Mouse (Mus musculus): ENCODE results near the gene Kbtbd6.
A peak's percentile ranks its signal among the peaks of the same experiment; 100 is the strongest.
"Not testable (repeated sequence)": the region's sequence is repeated elsewhere in the genome, so short reads cannot be mapped to it uniquely, and the experiment has no call there.

Gene Kbtbd6

GRCm38 (mm10) chr14:79451681-79452590 lies at the start of gene Kbtbd6:
Kbtbd6 (plus strand) TSS chr14:79451835.
- DNase-seq (ENCODE audit: low read depth) = peak; percentile 94

- no peak for DNase-seq (ENCODE audit: low read depth)
These were observed 44.0 kb upstream of the Kbtbd6 start for GRCm38 (mm10) chr14:79407641-79408040.

- no peak for DNase-seq (ENCODE audit: low read depth)
These were observed 42.3 kb upstream of the Kbtbd6 start for GRCm38 (mm10) chr14:79409278-79409830.

GRCm38 (mm10) chr14:79410662-79411061 lies 41.0 kb upstream of the Kbtbd6 start:
- DNase-seq (ENCODE audit: low read depth) = no peak

DNA sequence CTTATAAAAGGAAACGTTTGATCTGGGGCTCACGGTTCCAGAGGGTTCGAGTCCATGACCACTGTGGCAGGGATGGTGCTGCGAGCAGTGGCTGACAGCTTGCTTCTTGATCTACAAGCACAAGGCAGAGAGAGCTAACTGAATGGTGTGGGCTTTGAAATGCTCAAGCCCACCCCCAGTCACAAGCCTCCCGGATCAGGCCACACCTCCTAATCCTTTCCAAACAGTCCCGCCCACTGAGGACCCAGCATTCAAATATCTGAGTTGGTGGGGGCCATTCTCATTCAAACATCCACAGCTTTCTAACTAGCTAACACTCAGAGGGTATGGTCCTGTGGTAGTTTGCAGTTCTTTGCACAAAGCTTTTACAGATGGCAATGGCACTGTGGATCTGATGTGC lies 38.5 kb upstream of the Kbtbd6 start:
- no peak for DNase-seq (ENCODE audit: low read depth)

DNA sequence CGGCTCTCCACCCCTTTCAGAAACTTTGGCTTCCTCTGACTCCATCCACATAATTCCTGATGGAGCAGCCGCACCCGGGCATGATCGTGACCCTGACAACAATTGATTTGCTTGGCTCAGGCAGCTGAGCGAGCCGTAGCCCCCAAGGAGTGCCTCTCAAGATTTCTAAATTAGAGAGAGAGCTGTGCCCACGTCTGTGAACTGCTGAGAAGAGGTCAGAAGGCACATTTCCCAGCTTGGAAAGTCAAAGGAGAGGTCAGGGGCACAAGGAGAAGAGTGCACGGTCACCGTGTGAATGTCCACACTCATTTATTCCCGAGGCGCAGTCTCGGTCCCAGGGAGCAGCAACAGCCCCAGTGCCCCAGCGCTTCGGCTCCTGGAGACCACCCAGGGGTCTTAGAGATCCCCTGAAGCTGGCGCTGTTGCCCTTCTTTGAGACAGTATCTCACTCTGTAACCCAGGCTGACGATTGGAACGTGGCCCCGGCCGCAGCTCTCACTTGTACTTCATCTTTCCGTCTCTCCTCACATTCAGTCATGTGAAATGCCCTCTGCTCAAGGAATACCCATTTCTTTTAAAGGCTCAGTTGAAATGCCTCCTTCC lies 31.5 kb upstream of the Kbtbd6 start:
- no peak for DNase-seq (ENCODE audit: low read depth)

DNA sequence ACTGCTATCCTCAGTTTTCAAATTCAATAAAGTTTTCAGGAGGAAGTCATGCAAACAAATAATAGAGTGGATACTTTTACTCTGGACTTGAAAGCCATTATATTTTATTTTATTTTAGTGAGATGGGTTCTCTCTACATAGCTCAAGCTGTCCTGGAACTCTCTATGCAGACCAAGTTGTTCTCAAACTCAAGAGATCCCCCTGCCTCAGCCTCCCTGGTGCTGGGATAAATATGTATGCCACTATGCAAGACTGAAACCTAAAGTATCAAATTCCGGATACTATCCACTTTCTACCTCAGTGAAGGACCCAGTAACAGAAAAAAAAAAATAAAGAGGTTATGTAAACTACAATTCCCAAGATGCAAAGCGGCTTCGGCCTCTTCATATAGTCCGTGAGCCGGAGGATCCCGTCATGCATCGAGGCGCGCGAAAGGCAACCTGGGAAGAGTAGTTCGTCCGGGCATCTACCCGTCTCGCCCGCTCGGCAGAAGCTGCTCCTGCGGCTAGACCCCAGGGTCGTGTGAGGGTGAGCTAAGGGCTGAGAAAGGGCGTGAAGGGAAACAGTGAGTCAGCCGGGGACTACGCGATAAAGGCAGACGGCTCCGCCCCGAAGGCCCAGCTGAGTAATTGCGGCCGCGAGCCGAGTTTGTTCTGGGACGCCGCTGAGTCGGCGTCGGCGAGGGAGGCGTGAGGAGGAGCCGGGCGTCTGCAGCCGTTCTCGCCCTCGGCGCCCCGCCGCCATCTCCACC lies 25.5 kb upstream of the Kbtbd6 start, which contains the start of gene Kbtbd7:
Gene Kbtbd7, plus strand, starts transcription at position 533 of the 751 bp plus-strand sequence.
- DNase-seq (ENCODE audit: low read depth) = peak; percentile 97

DNA sequence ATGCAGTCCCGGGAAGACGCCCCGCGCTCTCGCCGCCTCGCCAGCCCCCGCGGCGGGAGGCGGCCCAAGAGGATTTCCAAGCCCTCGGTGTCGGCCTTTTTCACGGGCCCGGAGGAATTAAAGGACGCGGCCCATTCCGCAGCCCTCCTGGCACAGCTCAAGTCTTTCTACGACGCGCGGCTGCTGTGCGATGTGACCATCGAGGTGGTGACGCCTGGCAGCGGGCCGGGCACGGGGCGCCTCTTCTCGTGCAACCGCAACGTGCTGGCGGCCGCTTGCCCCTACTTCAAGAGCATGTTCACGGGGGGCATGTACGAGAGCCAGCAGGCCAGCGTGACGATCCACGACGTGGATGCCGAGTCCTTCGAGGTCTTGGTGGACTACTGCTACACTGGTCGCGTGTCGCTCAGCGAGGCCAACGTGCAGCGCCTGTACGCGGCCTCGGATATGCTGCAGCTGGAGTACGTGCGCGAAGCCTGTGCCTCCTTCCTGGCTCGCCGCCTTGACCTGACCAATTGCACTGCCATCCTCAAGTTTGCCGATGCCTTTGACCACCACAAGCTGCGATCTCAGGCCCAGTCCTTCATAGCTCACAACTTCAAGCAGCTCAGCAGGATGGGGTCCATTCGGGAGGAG lies 24.8 kb upstream of the Kbtbd6 start:
- DNase-seq (ENCODE audit: low read depth) = not testable (repeated sequence)

GRCm38 (mm10) chr14:79434068-79434467 lies 17.6 kb upstream of the Kbtbd6 start:
- DNase-seq (ENCODE audit: low read depth) = no peak

GRCm38 (mm10) chr14:79440655-79441054 lies 11.0 kb upstream of the Kbtbd6 start:
- no peak for DNase-seq (ENCODE audit: low read depth)

- DNase-seq (ENCODE audit: low read depth) = no peak
These were observed 10.2 kb upstream of the Kbtbd6 start for GRCm38 (mm10) chr14:79441441-79441840.

- DNase-seq (ENCODE audit: low read depth) = no peak
These were observed 7.0 kb upstream of the Kbtbd6 start for GRCm38 (mm10) chr14:79444601-79445000.

DNA sequence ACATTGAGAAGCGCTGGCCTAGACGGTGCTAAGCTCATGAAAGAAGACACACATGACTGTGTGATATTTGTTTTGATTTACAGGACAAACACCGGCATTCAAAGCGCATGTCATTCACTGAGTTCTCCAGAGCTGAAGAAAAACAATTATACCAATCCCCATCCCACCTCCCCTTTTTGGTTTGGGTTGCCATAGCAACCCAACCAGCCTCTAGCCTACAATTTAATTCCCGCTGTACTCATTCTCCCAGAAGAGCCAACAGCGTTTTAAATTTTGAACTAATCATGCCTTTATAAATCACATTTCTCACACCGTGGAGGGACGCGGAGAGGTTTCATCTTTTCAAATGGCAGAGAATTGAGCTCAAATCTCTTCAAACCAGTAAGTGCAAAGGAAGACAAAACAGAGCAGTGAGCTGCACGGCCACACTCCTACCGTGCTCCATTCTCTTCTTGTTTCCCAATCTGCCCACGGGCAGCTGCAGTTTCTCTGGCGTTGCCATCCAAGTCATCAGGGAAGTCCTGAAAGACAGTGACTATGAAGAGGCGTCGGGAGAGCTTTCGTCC lies 6.5 kb upstream of the Kbtbd6 start:
- DNase-seq (ENCODE audit: low read depth) = no peak

DNA sequence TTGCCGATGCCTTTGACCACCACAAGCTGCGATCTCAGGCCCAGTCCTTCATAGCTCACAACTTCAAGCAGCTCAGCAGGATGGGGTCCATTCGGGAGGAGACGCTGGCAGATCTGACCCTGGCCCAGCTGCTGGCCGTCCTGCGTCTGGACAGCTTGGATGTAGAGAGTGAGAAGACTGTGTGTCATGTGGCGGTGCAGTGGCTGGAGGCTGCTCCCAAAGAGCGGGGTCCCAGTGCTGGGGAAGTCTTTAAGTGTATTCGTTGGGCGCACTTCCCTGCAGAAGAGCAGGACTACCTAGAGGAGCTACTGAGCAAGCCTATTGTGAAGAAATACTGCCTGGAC lies 928 bp downstream of the Kbtbd6 start:
- not testable (repeated sequence) for DNase-seq (ENCODE audit: low read depth)

- no peak for DNase-seq (ENCODE audit: low read depth)
These were observed 8.8 kb downstream of the Kbtbd6 start for GRCm38 (mm10) chr14:79460401-79460800.

DNA sequence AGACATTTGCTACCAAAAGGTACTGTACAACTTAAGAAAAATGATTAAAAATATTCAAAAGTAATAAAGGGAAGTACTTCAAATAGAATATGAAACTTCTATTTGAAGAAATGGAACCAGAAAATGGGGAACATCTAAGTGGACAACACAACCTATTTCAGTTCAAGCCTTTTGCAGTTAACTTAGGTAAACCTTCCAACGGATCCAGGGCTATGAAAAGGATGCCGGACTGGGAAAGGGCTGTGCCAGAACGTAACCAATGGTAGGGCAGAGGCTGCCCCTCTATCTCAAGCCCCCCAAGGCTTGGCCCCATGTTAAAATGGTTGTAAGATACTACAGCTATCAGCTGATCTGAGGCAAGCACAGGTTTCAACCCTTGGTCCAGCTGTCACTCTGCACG lies 9.4 kb downstream of the Kbtbd6 start:
- DNase-seq (ENCODE audit: low read depth) = no peak

- DNase-seq (ENCODE audit: low read depth) = peak; percentile 34
These were observed 14.0 kb downstream of the Kbtbd6 start for GRCm38 (mm10) chr14:79465623-79466022.

DNA sequence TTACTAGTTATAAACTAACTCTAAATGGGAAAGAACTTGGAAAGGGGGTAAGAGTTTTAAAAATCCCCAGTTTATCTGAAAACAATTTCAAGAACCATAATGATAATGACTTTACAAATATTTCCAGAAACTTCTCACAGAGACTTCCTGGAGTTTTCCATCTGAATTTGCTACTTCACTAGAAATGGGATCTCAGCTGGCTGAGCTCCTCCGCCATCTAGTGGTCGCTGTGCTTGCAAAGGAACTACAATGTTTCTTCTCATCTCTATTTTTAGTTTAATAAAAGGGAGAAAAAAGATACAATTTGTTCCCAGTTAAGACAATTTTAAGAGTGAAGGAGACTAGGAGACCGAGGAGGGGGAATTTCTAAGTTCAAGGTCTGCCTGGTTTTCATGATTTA lies 16.0 kb downstream of the Kbtbd6 start:
- DNase-seq (ENCODE audit: low read depth) = peak; percentile 68

DNA sequence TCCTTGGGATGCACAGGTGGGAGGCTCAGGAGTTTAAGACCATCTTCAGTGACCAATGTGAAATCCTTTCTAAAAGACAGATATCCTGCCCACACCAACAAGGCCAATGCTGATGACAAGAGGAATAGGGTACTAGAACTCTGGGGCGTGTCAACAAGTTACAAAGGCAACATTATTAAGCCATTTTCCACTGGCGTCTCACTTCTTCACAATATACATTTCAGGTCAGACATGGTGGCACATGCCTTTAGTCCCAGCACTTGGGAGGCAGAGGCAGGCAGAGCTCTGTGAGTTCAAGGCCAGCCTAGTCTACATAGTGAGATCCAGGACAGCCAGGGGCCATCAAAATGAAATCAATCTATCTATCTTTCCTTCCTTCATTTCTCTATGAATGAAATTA lies 21.7 kb downstream of the Kbtbd6 start:
- no peak for DNase-seq (ENCODE audit: low read depth)

- DNase-seq (ENCODE audit: low read depth) = peak; percentile 92
These were observed 29.1 kb downstream of the Kbtbd6 start, which contains the start of gene Elf1 for GRCm38 (mm10) chr14:79480624-79481338. Elf1 (plus strand) TSS chr14:79481194.

All from induced T-regulatory cell, adult 2 months (primary cell).